Mouse (Mus musculus): ENCODE results near the gene Olfr1469.
"Not testable (repeated sequence)": the region's sequence is repeated elsewhere in the genome, so short reads cannot be mapped to it uniquely, and the experiment has no call there.

Gene Olfr1469

GRCm38 (mm10) chr19:13407549-13407948 is at the start of gene Olfr1469:
Gene Olfr1469, plus strand, starts transcription at chr19:13407849.
- no peak for ATAC-seq (ENCODE audit: low TSS enrichment)

- no peak for ATAC-seq (ENCODE audit: low TSS enrichment)
These were observed 45.7 kb upstream of the Olfr1469 start, which contains the start of gene Olfr1467 for GRCm38 (mm10) chr19:13361936-13362335. Gene Olfr1467, plus strand, starts transcription at chr19:13362236.

- ATAC-seq (ENCODE audit: low TSS enrichment) = not testable (repeated sequence)
These were observed 35.5 kb downstream of the Olfr1469 start, which contains the start of gene Olfr1471 for GRCm38 (mm10) chr19:13443109-13443508. Gene Olfr1471, plus strand, starts transcription at chr19:13443409.

GRCm38 (mm10) chr19:13455986-13456385 is 48.3 kb downstream of the Olfr1469 start, which contains the start of gene Olfr1472:
Gene Olfr1472, minus strand, starts transcription at chr19:13456086.
- no peak for ATAC-seq (ENCODE audit: low TSS enrichment)
